Mouse (Mus musculus) A20 (cell line): Measurements from ENCODE around the gene Nmnat2.
A peak's percentile ranks its signal among the peaks of the same experiment; 100 is the strongest.

Experiments used
- DNase-seq: peaks from one replicate; pipeline ENCODE4 v3.0.0-alpha.2; 2011; ENCODE audit warnings: low read depth, low spot score

Nmnat2 gene

DNA sequence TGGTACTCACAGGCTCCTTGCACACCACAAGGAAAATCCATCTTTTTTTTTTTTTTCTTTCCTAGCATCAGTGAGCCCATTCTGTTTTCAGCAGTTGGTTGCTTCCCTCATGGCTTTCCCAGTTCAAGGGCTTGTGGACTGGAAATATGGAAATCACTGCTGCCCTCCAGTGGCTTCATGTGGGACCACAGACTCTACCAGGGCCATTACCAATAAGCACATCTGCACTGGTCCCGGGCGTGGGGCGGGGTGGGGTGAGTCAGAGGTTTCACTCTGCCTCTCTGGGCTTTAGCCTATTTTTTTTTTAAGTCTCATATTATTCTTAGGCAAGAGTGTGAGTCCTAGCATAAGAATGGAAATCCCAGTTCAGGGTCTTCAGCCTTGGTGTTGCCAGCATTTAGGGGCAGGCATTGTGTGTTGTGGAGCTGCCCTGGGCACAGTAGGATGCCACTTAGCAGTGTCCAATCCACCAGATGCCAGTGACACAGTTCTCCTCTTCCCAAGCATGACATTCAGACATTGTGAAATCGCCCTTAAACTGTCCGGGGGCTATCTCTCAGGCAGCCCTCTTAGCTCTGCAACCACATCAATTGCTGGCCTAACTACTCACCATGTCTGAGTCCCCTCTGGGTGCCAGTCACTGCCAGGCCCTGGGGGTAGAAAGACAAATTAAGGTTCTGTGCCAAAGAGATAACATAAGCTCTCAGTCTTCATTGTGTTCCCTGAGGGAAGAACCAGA is 137.6 kb downstream of the Nmnat2 start:
- DNase-seq, result peak; percentile 56

DNA sequence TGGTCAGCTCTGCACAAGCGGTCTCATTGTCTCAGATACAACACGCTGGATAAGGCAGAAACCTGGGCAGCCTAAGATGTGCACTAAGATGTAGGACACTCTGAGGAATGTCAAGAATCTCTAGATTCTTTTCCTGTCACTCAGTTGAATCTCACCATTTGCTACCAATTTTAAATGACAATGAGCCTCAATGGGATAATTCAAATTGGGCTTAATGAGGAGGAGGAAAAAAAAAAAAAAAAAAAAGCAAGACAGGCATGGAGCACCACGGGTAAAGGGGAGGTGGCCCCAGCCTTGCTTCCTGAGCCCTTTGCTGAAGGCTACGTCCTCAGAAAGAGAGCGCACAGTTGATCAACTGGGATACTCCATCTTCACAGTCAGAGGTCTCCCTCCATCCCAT is 138.4 kb downstream of the Nmnat2 start:
- DNase-seq, result no peak

DNA sequence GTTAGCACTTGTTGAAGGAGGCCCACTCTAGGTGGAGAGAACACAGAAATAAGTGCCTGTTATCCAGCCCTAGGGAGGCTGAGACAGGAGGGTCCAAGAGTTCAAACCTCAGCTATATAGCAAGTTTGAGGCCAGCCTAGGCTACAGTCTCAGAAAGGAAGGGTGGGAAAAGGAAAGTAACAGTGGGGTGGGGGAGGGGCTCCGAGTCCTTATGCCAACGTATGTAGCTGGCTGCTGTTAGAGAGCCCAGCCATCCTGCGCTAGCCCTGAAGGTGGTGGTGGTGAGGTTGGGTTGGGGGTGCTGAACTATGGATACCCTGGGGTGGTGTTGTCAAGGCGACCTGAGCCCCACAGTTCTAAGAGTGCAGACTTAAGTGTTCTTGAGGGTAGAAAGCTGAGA is 138.8 kb downstream of the Nmnat2 start:
- no peak for DNase-seq

DNA sequence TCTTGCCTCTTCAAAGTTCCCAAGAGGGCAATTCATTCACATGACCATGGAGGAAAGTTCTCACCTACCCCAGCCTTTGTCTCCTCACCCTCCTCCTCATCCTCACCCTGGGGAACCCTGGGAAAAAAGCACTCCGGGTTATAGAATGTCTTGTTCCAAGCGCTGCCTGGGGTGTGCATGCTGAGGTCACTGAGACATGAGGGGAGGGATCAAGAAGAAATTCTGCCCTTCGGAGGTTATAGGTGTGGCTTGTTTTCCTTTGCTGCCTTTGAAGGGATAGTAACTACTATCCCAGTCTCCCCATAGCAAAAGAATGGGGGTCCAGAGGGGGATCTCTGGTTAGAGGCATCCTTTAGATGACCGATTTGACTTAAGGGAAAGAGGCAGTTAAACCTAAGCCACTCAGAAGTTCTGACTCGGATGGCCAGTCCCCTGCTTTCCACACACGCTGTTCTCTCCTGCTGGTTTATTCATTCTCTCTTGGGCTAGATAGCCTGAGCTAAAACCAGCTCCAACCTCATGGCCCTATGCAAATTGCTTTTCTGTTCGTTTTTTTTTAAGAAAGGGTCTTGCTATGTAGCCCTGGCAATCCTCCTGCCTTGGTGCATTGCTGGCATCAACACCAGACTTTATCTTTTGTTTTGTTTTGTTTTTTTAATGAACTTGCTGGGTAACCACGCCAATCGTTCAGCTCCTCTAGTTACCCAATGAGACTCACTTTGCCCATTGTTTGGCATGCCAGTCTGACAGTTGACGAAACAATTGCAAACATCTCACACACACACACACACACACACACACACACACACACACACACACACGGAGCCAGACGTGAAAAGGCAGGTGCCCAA is 139.7 kb downstream of the Nmnat2 start:
- no peak for DNase-seq

DNA sequence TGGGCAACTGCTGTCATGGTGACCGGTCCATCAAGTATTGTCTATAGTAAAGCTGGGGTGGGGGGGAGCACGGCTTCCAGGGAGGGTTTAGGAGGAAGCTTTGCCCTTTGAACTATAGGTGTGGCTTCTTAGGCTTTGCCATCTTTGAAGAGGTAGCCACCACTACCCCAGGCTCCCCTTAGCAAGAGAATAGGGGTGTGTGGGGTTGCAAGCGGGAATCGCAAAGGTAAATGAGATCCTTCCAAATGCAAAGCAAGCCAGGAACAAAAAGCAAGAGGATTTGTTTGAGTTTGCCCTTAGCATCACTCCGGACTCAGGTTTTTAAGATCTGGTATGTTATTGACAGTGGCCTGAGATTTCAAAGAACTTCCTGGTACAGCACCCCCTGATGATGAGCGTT is 140.5 kb downstream of the Nmnat2 start:
- no peak for DNase-seq

DNA sequence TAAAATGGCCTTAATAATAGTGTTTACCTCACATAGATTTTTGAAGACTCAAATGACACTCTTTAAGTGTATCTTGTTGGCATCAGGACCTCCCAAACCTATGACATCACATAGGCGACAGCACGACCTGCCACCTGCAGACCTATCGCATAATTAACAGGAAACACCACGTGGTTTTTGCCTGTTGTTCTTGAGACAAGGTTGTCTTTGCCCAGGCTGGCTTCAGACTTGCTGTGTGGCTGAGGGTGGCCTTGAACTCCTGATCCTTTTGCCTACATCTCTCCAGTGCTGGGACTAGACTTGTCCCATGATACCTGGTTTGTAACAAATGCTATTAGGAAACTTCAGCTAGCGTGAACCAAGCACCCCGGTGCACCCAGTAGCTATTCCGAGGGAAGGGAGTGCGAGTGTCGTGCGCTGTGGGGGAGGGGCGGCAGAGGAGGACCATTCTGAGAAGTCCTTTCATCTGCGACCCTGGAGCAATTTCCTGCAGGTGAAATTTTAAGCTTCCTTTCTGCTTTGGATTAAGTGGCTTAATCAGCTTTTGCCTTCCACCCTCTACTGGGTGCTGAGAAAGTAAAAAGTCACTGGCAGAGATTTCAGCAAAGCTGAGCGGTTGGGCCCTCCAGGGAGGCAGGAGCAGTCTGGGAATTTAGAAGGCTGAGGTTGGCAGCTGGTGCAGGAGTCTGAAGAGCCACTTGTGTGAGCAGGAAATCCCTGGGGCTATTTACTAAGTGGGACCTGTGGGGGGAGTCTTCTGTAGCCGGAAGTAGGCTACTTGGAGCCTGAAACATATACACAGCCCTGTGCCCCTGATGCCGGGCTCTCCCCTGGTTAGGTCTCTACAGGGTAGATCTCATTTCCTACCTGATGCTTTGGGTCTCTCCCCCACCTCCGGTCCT is 141.3 kb downstream of the Nmnat2 start:
- DNase-seq, result no peak

DNA sequence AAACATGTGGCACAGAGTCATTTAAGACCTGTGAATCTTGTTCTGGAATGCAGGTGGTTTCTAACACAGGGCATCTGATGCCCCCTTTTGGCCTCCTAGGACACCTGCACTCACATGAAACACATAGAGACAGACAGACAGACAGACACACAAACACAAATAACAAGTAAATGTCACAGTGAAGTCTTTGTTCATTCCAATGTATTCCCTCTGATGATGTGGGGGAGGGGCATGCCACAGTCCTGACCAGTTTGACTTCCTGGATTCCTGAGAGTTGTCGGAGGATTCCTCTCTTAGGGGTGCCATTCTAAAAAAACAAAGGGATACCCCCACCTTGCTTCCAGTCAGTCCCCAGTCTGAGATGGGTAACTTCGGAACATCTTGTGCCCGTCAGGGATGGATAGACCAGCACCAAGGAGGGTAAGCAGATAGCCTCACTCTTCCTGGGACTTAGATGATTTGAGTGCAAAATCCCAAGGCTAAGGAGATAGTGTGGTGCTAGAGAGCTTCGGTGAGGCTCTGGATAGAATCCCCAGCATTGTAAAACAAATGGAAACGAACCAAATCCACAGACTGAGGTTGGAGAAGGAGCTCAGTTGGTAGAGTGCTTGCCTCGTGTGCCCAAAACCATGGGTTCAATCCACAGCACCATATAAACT is 142.4 kb downstream of the Nmnat2 start:
- no peak for DNase-seq

DNA sequence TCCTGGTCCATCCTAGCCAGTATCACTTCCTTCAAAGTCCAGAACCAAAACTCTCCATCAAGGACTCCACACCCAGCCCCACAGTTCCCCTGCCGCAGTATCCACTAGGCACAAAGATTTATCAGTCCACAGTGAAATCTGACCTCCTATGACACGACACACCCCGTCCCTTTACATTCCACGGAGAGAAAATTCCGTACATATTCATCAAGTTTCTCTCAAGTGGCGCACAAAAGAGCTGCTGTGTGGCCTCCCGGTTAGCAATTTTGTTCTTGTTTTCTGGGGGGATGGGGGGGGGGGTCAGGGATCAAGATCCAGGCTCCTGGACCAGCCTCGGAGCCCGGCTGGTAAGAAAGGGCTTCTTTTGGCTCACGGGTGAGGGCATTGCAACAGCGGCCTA is 143.8 kb downstream of the Nmnat2 start:
- no peak for DNase-seq

DNA sequence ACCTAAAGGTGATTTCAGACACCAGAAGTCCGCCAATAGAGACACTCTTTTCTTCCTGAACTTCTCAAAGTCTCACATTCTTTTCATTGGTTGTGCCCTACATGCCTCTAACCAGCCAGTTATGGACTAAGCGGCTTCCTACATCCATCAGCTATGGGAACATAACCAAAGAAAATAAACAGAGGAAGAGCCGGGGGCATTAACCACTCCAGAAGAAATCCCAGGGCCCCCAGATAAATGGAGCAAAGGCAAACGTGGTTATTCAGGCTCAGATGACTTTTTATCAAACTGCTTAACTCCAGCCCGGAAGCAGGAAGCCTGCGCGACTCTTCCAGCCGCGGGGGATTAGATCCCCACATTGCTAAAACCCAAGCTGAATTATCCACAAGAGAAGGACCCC is 146.1 kb downstream of the Nmnat2 start:
- DNase-seq, result no peak

DNA sequence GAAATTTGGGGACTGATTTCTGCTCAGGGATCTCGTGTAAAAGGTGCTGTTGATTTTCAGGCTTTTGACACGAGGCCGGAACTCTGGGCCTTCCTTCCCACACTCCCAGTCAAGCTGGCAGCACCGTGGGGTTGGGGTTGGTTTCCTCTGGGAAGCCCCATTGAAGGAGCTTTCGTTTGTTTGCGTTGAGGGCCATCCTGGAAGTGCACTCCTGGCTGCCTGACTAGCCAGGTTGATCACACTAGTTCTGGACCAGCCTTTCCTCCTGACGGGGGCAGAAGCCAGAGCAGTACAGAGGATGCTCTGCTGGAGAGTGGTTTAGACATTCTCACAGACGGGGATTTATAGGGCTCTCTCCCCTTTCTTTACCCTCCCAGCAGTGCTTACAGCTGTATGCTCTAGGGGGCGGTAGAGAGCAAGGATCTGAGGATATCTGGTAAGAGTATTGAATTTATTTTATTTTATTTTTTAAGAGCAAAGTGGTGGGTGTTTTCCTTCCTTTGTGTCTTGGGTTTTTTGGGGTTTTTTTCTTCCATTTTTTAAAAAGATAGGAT is 146.6 kb downstream of the Nmnat2 start:
- DNase-seq, result peak; percentile 56

DNA sequence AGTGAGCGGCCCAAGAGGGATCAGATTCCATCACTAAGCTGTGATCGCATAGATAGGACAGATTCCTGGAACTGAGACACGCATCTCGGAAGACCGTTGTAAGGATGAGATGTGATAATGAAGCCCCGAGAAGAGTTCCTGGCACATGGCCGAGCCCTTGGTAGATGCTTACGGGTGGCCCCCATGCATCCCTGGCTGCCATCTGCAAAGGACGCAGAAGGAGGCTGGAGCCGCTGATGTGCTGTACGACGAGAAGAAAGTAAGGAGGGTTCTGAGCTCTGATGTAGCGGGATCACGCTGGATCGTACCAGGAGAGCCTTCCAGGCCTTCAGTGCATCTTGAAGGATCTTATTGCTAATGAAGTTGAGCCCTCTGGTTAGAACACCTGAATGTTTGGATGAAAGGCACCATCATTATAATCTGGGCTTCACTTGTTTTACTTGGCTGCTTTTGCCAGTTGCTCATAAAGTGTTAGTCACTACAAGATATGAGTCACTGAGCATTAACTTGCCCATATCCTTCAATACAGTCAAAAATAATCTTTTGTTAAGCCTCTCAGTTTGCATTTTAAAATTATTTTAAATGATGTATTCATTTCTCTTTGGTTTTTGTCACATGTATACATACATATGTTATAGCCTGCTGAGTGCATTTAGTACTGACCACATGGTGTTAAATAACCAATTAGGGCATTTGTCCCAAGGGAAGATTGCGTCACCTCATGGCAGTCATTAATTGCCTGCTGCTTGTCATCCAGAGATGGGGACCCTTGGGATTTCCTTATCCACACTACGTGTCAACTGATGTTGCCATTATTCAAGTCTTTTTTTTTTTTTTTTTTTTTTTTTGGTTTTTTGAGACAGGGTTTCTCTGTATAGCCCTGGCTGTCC is 147.7 kb downstream of the Nmnat2 start:
- no peak for DNase-seq

DNA sequence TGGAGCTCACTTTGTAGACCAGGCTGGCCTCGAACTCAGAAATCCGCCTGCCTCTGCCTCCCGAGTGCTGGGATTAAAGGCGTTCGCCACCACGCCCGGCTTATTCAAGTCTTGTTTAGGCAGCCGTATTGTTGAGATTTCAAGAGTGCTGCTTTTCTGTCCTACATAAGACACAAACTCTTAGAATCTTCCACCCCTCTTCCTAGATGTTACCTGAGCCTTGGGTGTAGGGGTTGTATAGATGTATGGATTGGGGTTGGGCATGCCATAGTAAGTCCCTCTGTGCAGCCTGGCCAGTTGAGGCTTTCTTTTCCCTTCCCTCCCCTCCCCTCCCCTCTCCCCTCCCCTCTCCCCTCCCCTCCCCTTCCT is 148.4 kb downstream of the Nmnat2 start:
- no peak for DNase-seq

DNA sequence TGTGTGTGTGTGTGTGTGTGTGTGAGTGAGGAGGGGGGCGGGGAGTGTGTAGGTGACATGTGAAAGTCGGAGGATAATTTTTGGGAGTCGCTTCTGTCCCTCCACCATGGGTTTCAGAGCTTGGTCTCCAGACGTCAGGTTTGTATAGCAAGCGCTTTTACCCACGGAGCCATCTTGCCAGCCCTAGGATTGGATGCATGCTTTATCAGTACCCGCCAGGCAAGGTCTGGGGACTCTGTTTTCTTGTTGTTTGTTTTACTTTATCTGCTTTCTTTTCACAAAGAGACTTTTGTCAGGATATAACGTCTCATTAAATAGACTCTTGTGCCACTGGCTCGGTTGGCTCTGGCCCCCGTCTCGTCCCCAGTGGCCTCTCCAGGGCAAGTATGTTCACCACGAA is 150.0 kb downstream of the Nmnat2 start:
- no peak for DNase-seq

DNA sequence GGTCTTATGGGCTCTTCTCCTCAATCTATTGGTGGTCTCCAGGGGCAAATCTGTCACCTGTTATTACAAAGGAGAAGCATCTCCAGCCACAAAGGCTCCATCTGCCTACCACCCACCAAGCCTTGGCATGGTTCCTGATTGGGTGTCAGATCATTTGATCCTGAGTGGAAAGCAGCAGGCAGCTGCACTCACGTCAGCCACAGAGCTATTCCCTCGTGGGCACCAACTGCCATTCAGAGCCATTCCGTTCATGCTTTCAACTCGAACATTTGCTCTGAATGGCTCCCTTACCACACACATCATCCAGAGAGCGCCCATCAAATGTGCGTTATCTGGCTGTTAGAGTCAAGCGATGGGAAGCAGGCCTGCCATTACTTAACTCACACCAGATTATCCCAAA is 153.1 kb downstream of the Nmnat2 start:
- no peak for DNase-seq

DNA sequence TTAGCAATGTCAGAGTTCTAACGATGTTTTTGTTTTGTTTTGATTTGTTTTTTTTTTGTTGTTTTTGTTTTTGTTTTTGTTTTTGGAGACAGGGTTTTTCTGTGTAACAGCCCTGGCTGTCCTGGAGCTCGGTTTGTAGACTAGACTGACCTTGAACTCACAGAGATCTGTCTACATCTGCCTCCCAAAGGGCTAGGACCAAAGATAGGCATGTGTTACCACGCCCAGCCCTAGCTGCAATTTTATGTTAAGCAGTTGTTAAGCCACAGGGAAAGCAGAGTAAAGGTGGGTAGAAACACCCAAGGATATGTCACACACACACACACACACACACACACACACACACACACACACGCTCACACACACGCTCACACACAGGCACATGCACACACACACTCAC is 154.6 kb downstream of the Nmnat2 start:
- no peak for DNase-seq

DNA sequence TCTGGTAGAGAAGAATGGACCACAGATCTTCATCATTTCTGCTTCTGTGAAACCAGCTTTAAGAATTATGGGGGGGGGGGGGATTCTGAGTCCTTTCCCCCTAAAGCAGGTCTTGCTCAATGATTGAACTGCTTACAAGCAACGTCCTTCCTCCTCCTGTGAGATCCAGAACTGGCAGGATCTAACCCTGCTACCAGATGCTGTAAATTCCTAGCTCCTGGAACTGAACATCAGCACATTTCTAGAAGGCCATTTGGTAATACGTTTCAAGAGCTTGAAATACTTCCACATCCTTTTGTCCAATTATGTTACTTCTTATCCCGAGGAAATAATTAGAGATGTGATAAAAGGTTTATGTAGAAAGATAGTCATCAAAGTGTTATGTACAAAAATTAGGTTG is 155.0 kb downstream of the Nmnat2 start:
- DNase-seq, result no peak

DNA sequence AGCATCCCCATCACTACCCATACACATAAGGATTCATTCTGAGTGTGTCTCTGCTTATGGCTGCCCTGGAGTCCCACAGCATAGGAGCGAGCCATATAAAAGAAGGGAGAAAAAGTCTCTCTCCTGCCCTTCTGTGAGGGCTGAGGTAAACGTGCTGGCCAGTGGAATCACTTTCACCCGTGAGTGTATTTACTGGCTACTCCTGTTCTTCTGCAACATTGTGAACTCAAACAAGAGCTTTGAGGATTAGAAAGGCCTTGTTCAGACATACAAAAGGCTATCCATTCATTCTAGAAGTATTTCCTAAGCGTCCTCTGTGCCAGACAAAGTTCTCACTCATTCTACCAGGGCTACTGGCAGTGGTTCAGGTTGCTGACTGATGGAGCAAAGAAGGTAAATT is 156.8 kb downstream of the Nmnat2 start:
- no peak for DNase-seq

DNA sequence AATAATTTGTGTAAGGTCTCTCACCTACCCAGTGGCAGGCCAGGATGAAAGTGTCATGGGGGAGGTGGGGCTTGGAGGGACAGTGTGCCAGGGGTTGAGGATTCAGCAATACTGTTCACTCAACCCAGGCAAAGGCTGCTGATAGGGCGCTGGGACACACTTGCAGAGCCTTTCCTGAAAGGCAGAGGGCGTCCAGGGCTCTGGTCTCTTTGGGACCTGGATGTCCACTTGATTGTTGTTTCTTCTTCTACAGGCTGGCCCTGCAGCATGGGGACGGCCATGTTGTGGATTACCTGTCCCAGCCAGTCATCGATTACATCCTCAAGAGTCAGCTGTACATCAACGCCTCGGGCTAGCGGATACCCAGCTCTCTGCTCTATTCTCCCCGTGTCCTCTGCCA is 160.5 kb downstream of the Nmnat2 start:
- no peak for DNase-seq

DNA sequence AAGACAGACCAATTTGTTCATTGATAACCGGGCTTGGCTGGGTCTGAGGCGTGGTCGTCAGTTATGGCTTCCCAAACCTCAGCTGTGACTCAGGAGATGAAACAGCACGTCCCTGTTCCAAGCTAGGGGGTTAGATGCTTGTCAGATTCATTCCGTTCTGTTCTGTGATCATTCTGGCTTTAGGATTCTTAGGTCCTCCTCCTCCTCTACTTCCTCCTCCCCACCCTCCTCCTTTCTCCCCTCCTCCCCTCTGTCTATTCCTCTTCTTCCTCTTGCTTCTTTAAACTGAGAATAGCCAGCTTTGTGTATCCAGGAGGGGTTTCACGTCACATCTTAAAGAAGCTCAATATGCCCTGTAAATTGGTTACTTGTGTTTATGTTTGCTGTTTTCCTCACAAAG is 165.8 kb downstream of the Nmnat2 start:
- DNase-seq, result no peak

DNA sequence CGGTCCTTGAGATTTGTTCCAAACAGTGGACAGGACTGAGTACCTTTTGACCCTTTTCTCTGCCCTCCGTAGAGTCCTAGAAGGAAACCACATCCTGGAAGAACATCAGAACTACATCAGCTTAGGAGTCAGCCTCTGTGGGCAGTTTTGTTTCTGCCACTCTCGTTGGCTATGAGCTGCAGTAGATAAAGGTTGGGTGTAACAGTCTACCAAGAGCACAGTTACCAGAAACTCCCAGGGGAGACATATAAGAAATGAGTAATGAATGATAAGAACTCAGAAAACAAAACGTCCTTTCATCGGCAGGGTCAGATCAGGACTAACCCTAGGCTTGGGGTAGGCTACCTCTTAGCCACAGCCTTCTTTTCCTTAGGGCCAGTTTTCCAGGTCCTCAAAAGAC is 166.5 kb downstream of the Nmnat2 start:
- no peak for DNase-seq
